Mouse (Mus musculus): Measurements from ENCODE around the gene Zbtb3. TPM values are rescaled to one million over a fixed set of nuclear protein-coding genes. Genes with fewer than 3 reads are reported as not detected.
A peak's percentile ranks its signal among the peaks of the same experiment; 100 is the strongest.

Zbtb3 gene
- polyA plus RNA-seq, 1 experiment = 2.4 TPM

DNA sequence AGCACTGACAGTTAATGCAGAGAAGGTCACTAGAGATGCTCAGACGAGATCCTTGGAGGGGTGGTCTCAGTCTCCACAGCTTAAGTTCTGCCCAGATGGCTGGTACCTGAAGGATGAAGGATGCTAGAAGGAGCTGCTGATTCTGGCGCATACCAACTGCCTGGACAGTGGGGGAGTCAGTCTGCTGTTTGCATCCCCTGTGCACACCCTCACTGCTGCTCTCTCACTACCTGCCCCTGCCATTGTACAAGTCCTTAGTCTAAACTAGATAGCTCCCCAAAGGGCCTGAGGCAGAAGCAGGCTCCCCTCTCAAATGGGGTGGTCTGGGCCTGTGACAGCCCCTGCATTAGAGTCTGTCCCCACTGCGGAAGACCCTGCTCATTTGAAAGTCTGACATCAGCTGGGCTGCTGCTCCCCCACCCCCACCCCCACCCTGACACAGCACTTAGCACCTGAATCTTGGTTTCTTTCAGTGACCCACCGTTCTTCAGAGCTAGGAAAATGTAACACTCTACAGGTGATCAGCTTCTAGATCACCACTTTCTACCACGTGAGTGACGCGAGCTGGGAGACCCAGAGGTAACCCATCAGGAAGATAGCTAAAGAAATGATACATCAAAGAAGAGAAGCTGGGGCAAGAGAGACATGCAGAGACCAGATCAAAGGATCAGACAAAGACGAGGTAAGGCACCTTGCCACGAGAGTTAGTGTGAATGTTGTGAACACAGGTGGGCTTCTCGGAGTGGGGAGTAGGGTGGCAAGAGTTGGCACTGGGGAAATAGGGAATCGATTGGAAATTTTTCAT is 37.0 kb downstream of the Zbtb3 start, which contains the start of gene Gng3:
TSS of gene Gng3 (minus strand) at position 92 of the 805 bp plus-strand sequence.
- no peak for DNase-seq (ENCODE audit: low read depth in 1 of 2, low spot score in 2 of 2)
- Histone ChIP-seq H3K27ac (ENCODE audit: insufficient read depth, low read length) (no peak within 1 kb of the TSS; the same call in 1 of the 2 replicates), H3K36me3 (ENCODE audit: control insufficient read depth, insufficient read depth, low read length) (peaks cover 6% of the 10 kb centered on the region), H3K4me3 (ENCODE audit: extremely low read depth, insufficient read depth, insufficient read length) (peak within 1 kb of the TSS; percentile 69), H3K27me3 (ENCODE audit: control insufficient read depth, insufficient read depth, low read length) (no peaks in the 10 kb centered on the region), H3K4me1 (ENCODE audit: control insufficient read depth, insufficient read depth, insufficient read length) (peaks cover 10% of the 10 kb centered on the region; the same call in 1 of the 2 replicates)
- 82% methylated on average over 11 of the region's 11 CpGs for WGBS
- no peak for TF ChIP-seq POLR2A (IDR thresholded peaks at IDR 0.05; ENCODE audit: low read depth, low read length)
- no peak for TF ChIP-seq CTCF (IDR thresholded peaks at IDR 0.05; ENCODE audit: extremely low read depth, insufficient read depth, insufficient read length, insufficient replicate concordance)

DNA sequence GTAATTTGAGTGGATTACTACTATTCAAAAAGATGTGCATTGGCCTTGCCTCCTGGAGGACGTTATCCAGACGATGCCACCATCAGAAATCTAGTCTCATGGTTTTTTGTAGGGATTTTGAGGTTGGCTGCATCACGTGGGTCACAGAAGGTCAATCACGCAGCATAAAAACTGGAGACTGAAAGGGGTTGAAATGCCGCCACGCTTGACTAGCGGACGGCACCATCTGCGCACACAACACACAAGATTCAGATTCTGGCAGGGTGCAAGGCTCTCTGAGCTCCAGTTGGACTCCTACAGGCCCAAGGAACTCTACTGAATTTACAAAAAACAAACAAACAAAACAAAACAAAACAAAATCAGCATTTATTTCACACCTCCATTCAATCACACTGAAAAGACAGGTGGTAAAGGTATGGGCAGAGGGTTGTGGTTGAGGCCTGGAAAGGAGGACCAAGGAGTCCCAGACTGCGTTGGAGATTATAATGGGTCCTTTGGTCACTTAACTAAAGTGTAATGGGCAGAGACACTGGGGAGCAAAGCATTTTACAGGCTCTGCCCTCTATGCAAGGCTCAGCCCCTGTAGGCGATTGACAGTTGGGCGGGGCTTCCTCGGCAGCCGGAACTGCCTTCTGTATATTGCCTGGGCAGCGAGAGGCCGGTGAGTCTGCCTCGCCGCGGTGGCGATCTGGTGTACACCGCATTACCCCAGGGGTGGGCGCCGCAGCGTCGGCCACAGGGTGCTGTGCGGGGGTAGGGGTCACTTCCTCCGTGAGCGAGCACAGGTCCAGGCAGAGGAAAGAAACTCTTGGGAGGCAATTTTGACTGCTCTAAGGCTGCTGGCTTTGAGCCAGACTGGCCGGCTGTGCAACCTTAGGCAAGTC is 37.8 kb downstream of the Zbtb3 start:
- H3K4me1 ChIP-seq (ENCODE audit: control insufficient read depth, insufficient read depth, insufficient read length) = peaks cover 10% of the 10 kb centered on the region; the same call in 1 of the 2 replicates
- no peaks in the 10 kb centered on the region for H3K27me3 ChIP-seq (ENCODE audit: control insufficient read depth, insufficient read depth, low read length)
- TF ChIP-seq POLR2A (IDR thresholded peaks at IDR 0.05; ENCODE audit: low read depth, low read length) (peak; percentile 54; the same call in 1 of the 2 replicates), CTCF (IDR thresholded peaks at IDR 0.05; ENCODE audit: extremely low read depth, insufficient read depth, insufficient read length, insufficient replicate concordance) (no peak)
- H3K27ac ChIP-seq (ENCODE audit: insufficient read depth, low read length) = peak overlapping the region; percentile 41; the same call in 1 of the 2 replicates
- peaks cover 2% of the 10 kb centered on the region; the same call in 1 of the 2 replicates for H3K36me3 ChIP-seq (ENCODE audit: control insufficient read depth, insufficient read depth, low read length)
- H3K4me3 ChIP-seq (ENCODE audit: extremely low read depth, insufficient read depth, insufficient read length) = peak overlapping the region; percentile 68
- WGBS = 26% methylated on average over 29 of the region's 29 CpGs
- DNase-seq (ENCODE audit: low read depth in 1 of 2, low spot score in 2 of 2) = peak in 1 of 2 experiments; percentile 70

DNA sequence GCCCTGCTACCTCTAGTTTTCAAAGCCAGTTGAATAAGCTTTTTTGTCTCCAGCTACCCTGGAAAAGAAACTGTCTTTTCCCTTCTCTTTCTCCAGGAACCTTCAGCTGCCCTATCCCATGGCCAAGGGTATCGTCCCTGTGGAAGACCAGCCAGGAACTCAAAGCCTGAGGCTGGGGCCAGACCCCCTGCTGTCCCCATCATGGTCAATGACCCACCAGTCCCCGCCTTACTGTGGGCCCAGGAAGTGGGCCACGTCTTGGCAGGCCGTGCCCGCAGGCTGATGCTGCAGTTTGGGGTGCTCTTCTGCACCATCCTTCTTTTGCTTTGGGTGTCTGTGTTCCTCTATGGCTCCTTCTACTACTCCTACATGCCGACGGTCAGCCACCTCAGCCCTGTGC is 38.7 kb downstream of the Zbtb3 start:
- H3K36me3 ChIP-seq (ENCODE audit: control insufficient read depth, insufficient read depth, low read length) = peaks cover 3% of the 10 kb centered on the region
- H3K27me3 ChIP-seq (ENCODE audit: control insufficient read depth, insufficient read depth, low read length) = no peaks in the 10 kb centered on the region
- 74% methylated on average over 7 of the region's 7 CpGs for WGBS
- no peak for DNase-seq (ENCODE audit: low read depth in 1 of 2, low spot score in 2 of 2)
- H3K4me1 ChIP-seq (ENCODE audit: control insufficient read depth, insufficient read depth, insufficient read length) = peaks cover 10% of the 10 kb centered on the region; the same call in 1 of the 2 replicates
- TF ChIP-seq CTCF (IDR thresholded peaks at IDR 0.05; ENCODE audit: extremely low read depth, insufficient read depth, insufficient read length, insufficient replicate concordance) (no peak), POLR2A (IDR thresholded peaks at IDR 0.05; ENCODE audit: low read depth, low read length) (no peak)
- no peak overlapping the region for H3K27ac ChIP-seq (ENCODE audit: insufficient read depth, low read length)
- no peak overlapping the region for H3K4me3 ChIP-seq (ENCODE audit: extremely low read depth, insufficient read depth, insufficient read length)

DNA sequence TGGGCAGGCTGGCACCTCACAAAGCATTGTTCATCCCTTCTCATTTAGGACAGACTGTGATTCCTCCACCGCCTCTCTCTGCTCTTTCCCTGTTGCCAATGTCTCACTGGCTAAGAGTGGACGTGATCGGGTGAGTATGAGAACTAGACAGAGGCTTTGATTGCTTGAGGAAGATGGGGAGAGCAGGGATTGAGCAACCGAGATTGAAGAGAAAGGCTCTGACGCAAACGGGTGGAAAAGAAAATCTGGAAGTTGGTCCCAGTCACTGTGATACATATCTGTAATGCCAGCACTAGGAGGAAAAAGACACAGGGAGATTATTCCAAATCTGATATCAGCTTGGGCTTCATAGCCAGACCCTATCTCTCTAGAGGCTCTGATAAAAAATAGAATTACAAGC is 40.6 kb downstream of the Zbtb3 start:
- Histone ChIP-seq H3K36me3 (ENCODE audit: control insufficient read depth, insufficient read depth, low read length) (peaks cover 18% of the 10 kb centered on the region), H3K4me3 (ENCODE audit: extremely low read depth, insufficient read depth, insufficient read length) (no peak overlapping the region), H3K27me3 (ENCODE audit: control insufficient read depth, insufficient read depth, low read length) (no peaks in the 10 kb centered on the region), H3K27ac (ENCODE audit: insufficient read depth, low read length) (no peak overlapping the region), H3K4me1 (ENCODE audit: control insufficient read depth, insufficient read depth, insufficient read length) (peaks cover 10% of the 10 kb centered on the region; the same call in 1 of the 2 replicates)
- DNase-seq (ENCODE audit: low read depth in 1 of 2, low spot score in 2 of 2) = no peak
- WGBS = 88% methylated on average over 6 of the region's 6 CpGs
- TF ChIP-seq POLR2A (IDR thresholded peaks at IDR 0.05; ENCODE audit: low read depth, low read length) (no peak), CTCF (IDR thresholded peaks at IDR 0.05; ENCODE audit: extremely low read depth, insufficient read depth, insufficient read length, insufficient replicate concordance) (no peak)

DNA sequence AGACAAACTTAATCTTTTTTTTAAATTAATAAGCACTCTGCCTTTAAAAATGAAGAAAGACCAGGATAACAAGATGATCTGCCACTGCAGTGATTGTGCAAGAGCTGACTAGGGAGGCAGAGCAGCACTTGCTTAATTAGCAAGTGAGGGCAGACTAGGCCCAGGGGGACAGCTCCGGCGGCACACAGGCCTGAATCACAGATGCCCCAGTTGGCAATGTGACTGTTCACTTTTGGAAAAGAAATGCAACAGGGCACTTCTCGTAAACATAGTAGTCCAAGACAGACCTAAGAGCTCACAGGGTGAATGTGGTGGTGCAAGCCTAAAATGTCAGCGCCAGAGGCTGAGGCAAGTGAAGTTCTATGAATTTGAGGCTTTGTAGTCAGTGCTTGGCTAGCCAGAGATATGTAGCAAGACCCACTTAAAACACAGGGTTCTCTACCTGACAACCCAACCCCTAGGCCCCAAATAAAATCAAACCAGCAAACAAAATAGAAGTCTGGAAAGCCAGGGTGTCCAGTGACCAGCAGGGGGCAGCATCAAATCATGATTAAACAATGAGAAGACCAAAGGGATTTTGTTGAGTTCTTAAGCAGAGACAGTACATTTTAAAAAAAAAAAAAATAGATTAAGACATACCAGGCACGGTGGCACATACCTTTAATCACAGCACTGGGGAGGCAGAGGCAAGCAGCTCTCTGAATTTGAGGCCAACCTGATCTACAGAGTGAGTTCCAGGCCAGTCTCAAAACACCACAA is 42.2 kb downstream of the Zbtb3 start:
- Histone ChIP-seq H3K27me3 (ENCODE audit: control insufficient read depth, insufficient read depth, low read length) (no peaks in the 10 kb centered on the region), H3K4me1 (ENCODE audit: control insufficient read depth, insufficient read depth, insufficient read length) (peaks cover 3% of the 10 kb centered on the region; the same call in 1 of the 2 replicates), H3K36me3 (ENCODE audit: control insufficient read depth, insufficient read depth, low read length) (peaks cover 19% of the 10 kb centered on the region), H3K27ac (ENCODE audit: insufficient read depth, low read length) (no peak overlapping the region), H3K4me3 (ENCODE audit: extremely low read depth, insufficient read depth, insufficient read length) (no peak overlapping the region)
- WGBS = 74% methylated on average over 5 of the region's 5 CpGs
- TF ChIP-seq CTCF (IDR thresholded peaks at IDR 0.05; ENCODE audit: extremely low read depth, insufficient read depth, insufficient read length, insufficient replicate concordance) (peak; percentile 21; the same call in 1 of the 2 replicates), POLR2A (IDR thresholded peaks at IDR 0.05; ENCODE audit: low read depth, low read length) (no peak)
- DNase-seq (ENCODE audit: low read depth in 1 of 2, low spot score in 2 of 2) = peak; percentile 60 to 67

DNA sequence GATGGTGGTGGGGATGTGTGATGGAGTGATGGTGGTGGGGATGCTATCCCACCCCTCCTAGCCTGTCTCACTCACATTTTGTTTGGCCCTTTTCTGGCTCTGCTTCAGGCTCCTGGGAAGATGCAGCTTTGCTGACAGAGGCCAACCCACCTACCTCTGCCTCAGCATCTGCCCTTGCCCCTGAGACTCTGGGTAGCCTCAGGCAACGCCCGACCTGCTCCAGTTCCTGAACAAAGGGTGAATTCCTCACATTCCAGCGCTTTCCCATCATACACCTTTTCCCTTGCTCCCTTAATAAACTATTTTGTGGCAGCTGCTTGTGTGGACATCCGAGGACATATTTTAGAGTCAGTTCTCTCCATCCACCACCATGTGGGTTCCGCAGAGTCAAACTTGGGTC is 46.0 kb downstream of the Zbtb3 start:
- TF ChIP-seq CTCF (IDR thresholded peaks at IDR 0.05; ENCODE audit: extremely low read depth, insufficient read depth, insufficient read length, insufficient replicate concordance) (no peak), POLR2A (IDR thresholded peaks at IDR 0.05; ENCODE audit: low read depth, low read length) (no peak)
- 93% methylated on average over 5 of the region's 5 CpGs for WGBS
- Histone ChIP-seq H3K36me3 (ENCODE audit: control insufficient read depth, insufficient read depth, low read length) (peaks cover 17% of the 10 kb centered on the region), H3K4me1 (ENCODE audit: control insufficient read depth, insufficient read depth, insufficient read length) (no peaks in the 10 kb centered on the region), H3K27me3 (ENCODE audit: control insufficient read depth, insufficient read depth, low read length) (no peaks in the 10 kb centered on the region), H3K4me3 (ENCODE audit: extremely low read depth, insufficient read depth, insufficient read length) (no peak overlapping the region), H3K27ac (ENCODE audit: insufficient read depth, low read length) (no peak overlapping the region)
- no peak for DNase-seq (ENCODE audit: low read depth in 1 of 2, low spot score in 2 of 2)
